Mouse (Mus musculus) erythroblast, embryonic 14.5 days (primary cell): ENCODE measurements around the gene Rabl3.

Experiments
- GATA1 ChIP-seq: IDR thresholded peaks from 2 replicates; pipeline ENCODE4 v1.6.1; 2012; ENCODE audit warnings: low read length, inconsistent platforms, mixed read lengths
- TAL1 ChIP-seq: IDR thresholded peaks from 3 replicates; pipeline ENCODE4 v1.6.1; 2012; ENCODE audit warnings: low read length, inconsistent platforms, mixed read lengths

- no peak for TF ChIP-seq GATA1
- no peak for TF ChIP-seq TAL1
Observed at GRCm38 (mm10) chr16:37550266-37550665, 10.6 kb downstream of the Rabl3 start.
